ENCODE assay signal across 18 mouse cellular contexts in genomic region chr16:95618206-95618605, GRCm38 (mm10). TPM values are rescaled to one million over a fixed set of nuclear protein-coding genes. Genes with fewer than 3 reads are reported as not detected.
DNase-seq lines count a peak whose midpoint lies in the region; ATAC-seq and TF ChIP-seq lines count a peak whose summit lies in the region.
"Had no signal": no experiment of that assay in that cellular context is flagged by ENCODE, and none has a peak within 500 bp of the region (broad histone marks: within the 10 kb centered on the region; RNA-seq: fewer than 3 reads in every experiment).

No protein-coding gene starts in this region.

- H3K27me3 ChIP-seq in liver, postnatal 0 days (ENCODE audit: insufficient read depth, low read length), result no peaks in the 10 kb centered on the region
- no peaks in the 10 kb centered on the region; the same call in 1 of the 2 replicates for H3K27me3 ChIP-seq in liver, embryonic 11.5 days (replicated peaks; ENCODE audit: control insufficient read depth, insufficient read depth, low read length)
- H3K27me3 ChIP-seq: heart, embryonic 12.5 days; hindbrain, embryonic 12.5 days; liver, embryonic 15.5 days; stomach, embryonic 15.5 days had no signal

- no peak for DNase-seq in liver, postnatal 0 days
- DNase-seq in liver, embryonic 11.5 days (ENCODE audit: low spot score), result no peak
- DNase-seq in cerebellum, adult 18-20 months, result peak; percentile 70 to 82
- peak; percentile 89 for DNase-seq in cerebellum, postnatal 14 days
- DNase-seq in spleen, postnatal 36 days (ENCODE audit: low spot score in 2 of 2), result no peak
- DNase-seq in gastrocnemius, postnatal 25 days, result no peak
- no peak for DNase-seq in layer of hippocampus, adult 9-11 months
- DNase-seq: adrenal gland, postnatal 14 days; gastrocnemius, postnatal 14 days; right cerebral cortex, postnatal 4 days; thymus, postnatal 36 days had no signal

- no peak for TF ChIP-seq POLR2A in olfactory bulb, adult 2 months (IDR thresholded peaks at IDR 0.05; ENCODE audit: insufficient read depth, low read depth, low read length)

- no peak overlapping the region for H3K4me3 ChIP-seq in liver, postnatal 0 days (ENCODE audit: low read depth, low read length)
- no peak overlapping the region for H3K4me3 ChIP-seq in liver, embryonic 11.5 days (ENCODE audit: low read depth, low read length)
- H3K4me3 ChIP-seq in olfactory bulb, adult 2 months (ENCODE audit: insufficient read depth, low read depth, low read length), result peak overlapping the region; percentile 16; the same call in 1 of the 2 replicates
- H3K4me3 ChIP-seq: heart, embryonic 12.5 days; hindbrain, embryonic 12.5 days; layer of hippocampus, adult 2 months; liver, embryonic 15.5 days; stomach, embryonic 15.5 days had no signal

- TF ChIP-seq EP300 in liver, postnatal 0 days (IDR thresholded peaks at IDR 0.05; ENCODE audit: low read depth), result no peak

- no peak overlapping the region for H3K9ac ChIP-seq in liver, postnatal 0 days (replicated peaks)
- H3K9ac ChIP-seq in liver, embryonic 11.5 days (ENCODE audit: low read depth, low read length), result no peak overlapping the region
- H3K9ac ChIP-seq: heart, embryonic 12.5 days; hindbrain, embryonic 12.5 days; liver, embryonic 15.5 days; stomach, embryonic 15.5 days had no signal

- H3K9me3 ChIP-seq in liver, postnatal 0 days (ENCODE audit: low read length), result no peaks in the 10 kb centered on the region
- no peaks in the 10 kb centered on the region for H3K9me3 ChIP-seq in liver, embryonic 11.5 days (ENCODE audit: control insufficient read depth, low read length)
- H3K9me3 ChIP-seq: heart, embryonic 12.5 days; hindbrain, embryonic 12.5 days; liver, embryonic 15.5 days; stomach, embryonic 15.5 days had no signal

- no peak for ATAC-seq in liver, postnatal 0 days
- ATAC-seq in liver, embryonic 11.5 days (replicated peaks; ENCODE audit: low FRiP score), result no peak
- ATAC-seq: CD4-positive, CD25-positive, alpha-beta regulatory T cell, adult 4 months had no signal

- no peaks in the 10 kb centered on the region for H3K36me3 ChIP-seq in liver, postnatal 0 days (replicated peaks; ENCODE audit: insufficient read depth, low read length)
- no peaks in the 10 kb centered on the region for H3K36me3 ChIP-seq in liver, embryonic 11.5 days (ENCODE audit: control insufficient read depth, insufficient read depth, low read length)
- H3K36me3 ChIP-seq: heart, embryonic 12.5 days; hindbrain, embryonic 12.5 days; liver, embryonic 15.5 days; stomach, embryonic 15.5 days had no signal

- H3K4me2 ChIP-seq in liver, postnatal 0 days (ENCODE audit: low read depth, low read length), result peak overlapping the region; percentile 29; the same call in 1 of the 2 replicates
- H3K4me2 ChIP-seq in liver, embryonic 11.5 days, result no peak overlapping the region
- H3K4me2 ChIP-seq: heart, embryonic 12.5 days; hindbrain, embryonic 12.5 days; stomach, embryonic 15.5 days had no signal

- no peak for TF ChIP-seq CTCF in liver, postnatal 0 days (IDR thresholded peaks at IDR 0.05; ENCODE audit: low read depth)
- TF ChIP-seq CTCF in olfactory bulb, adult 2 months (IDR thresholded peaks at IDR 0.05; ENCODE audit: insufficient read depth, low read depth, low read length), result no peak

- H3K27ac ChIP-seq in liver, postnatal 0 days (ENCODE audit: low read depth), result no peak overlapping the region
- H3K27ac ChIP-seq in liver, embryonic 11.5 days (ENCODE audit: low read depth, low read length), result no peak overlapping the region
- no peak overlapping the region for H3K27ac ChIP-seq in olfactory bulb, adult 2 months (ENCODE audit: insufficient read depth, low read depth, low read length)
- H3K27ac ChIP-seq: hindbrain, embryonic 12.5 days; layer of hippocampus, adult 2 months; liver, embryonic 15.5 days; stomach, embryonic 15.5 days had no signal

- 65% methylated on average over 15 of the region's 15 CpGs for WGBS in liver, postnatal 0 days (ENCODE audit: insufficient replicate concordance)
- WGBS in liver, embryonic 11.5 days, result 70% methylated on average over 15 of the region's 15 CpGs
- 44% methylated on average over 15 of the region's 15 CpGs for WGBS in olfactory bulb, adult 2 months

- H3K4me1 ChIP-seq in liver, postnatal 0 days (ENCODE audit: insufficient read depth), result no peaks in the 10 kb centered on the region; the same call in 1 of the 2 replicates
- no peaks in the 10 kb centered on the region for H3K4me1 ChIP-seq in liver, embryonic 11.5 days (replicated peaks; ENCODE audit: control insufficient read depth, insufficient read depth, low read length)
- peaks cover 5% of the 10 kb centered on the region; the same call in 1 of the 2 replicates for H3K4me1 ChIP-seq in olfactory bulb, adult 2 months (ENCODE audit: control insufficient read depth, insufficient read depth, low read length)
- H3K4me1 ChIP-seq: heart, embryonic 12.5 days; liver, embryonic 15.5 days had no signal

RNA-seq across cellular contexts. Expression of gene Erg, which starts 31.8 kb away (rescaled TPM):
- 2.0 and 2.2 TPM in 2 replicates for polyA plus RNA-seq in liver, postnatal 0 days (2015; fragmentation: Nextera tagmentation; extraction: Ambion mirVana)
- 2.2 and 3.8 TPM in 2 replicates for polyA plus RNA-seq in liver, embryonic 11.5 days (2014; fragmentation: Nextera tagmentation; extraction: Ambion mirVana)
- not detected in 2 replicates for polyA plus RNA-seq in olfactory bulb, adult 2 months (2012; ENCODE audit: insufficient read depth, insufficient read length, low replicate concordance, missing spikeins)
- 10 to 100 TPM in 1 of 2 experiments, 1 to 10 TPM in 1; 9.8 to 12.3 TPM for total RNA-seq in gastrocnemius, postnatal 25 days (2021)
- polyA plus RNA-seq: CD4-positive, CD25-positive, alpha-beta regulatory T cell, adult 4 months had no signal

Comparison
In these comparisons a context has a peak if more than half of its experiments do, and no peak if none do; other contexts are left out.
1. DNase-seq: peak in cerebellum, adult 18-20 months (2 of 2) and cerebellum, postnatal 14 days (2 of 2); none in liver, postnatal 0 days (single experiment), liver, embryonic 11.5 days (single experiment), spleen, postnatal 36 days (0 of 2), gastrocnemius, postnatal 25 days (single experiment) and layer of hippocampus, adult 9-11 months (single experiment).